Mouse (Mus musculus) embryonic facial prominence, embryonic 12.5 days (tissue): ENCODE measurements around the gene Ralgps1. TPM values are rescaled to one million over a fixed set of nuclear protein-coding genes. Genes with fewer than 3 reads are reported as not detected.

Experiments used
- ATAC-seq: fragments of 200-750 bp; cut with Nextera tagmentation; 2 replicates; pipeline ENCODE4 v1.8.0; 2017; ENCODE audit not compliant: insufficient number of reproducible peaks, insufficient read depth, low FRiP score, low TSS enrichment
- H3K27ac ChIP-seq: fragments of 300-500 bp; sonication (generic); 2 replicates; pipeline ENCODE4 v1.5.1; 2016; ENCODE audit warnings: mild to moderate bottlenecking
- H3K27me3 ChIP-seq: fragments of 300-500 bp; sonication (generic); 2 replicates; pipeline ENCODE4 v1.6.1; 2016; ENCODE audit warnings: mild to moderate bottlenecking, moderate library complexity
- H3K36me3 ChIP-seq: fragments of 300-500 bp; sonication (generic); 2 replicates; pipeline ENCODE4 v1.6.1; 2016; ENCODE audit warnings: mild to moderate bottlenecking
- H3K4me1 ChIP-seq: fragments of 300-500 bp; sonication (generic); 2 replicates; pipeline ENCODE4 v1.6.1; 2016
- H3K4me2 ChIP-seq: fragments of 300-500 bp; sonication (generic); replicated peaks from 2 replicates; pipeline ENCODE4 v1.6.1; 2016; ENCODE audit warnings: mild to moderate bottlenecking, moderate library complexity
- H3K4me3 ChIP-seq: fragments of 300-500 bp; sonication (generic); 2 replicates; pipeline ENCODE4 v1.5.1; 2016; ENCODE audit warnings: mild to moderate bottlenecking
- H3K9ac ChIP-seq: fragments of 300-500 bp; sonication (generic); 2 replicates; pipeline ENCODE4 v1.6.1; 2016; ENCODE audit warnings: mild to moderate bottlenecking, moderate library complexity
- H3K9me3 ChIP-seq: fragments of 300-500 bp; sonication (generic); 2 replicates; pipeline ENCODE4 v1.6.1; 2016; ENCODE audit warnings: mild to moderate bottlenecking, moderate library complexity
- WGBS: fragments of 180-500 bp; shearing (Covaris S2); methylation state at CpG from one replicate; pipeline ENCODE4 v1.1.7; 2016; 5-methylcytosine and 5-hydroxymethylcytosine counted together
- polyA plus RNA-seq: library from polyadenylated mRNA; unstranded; fragments of >200 nt; fragmentation: Nextera tagmentation; extraction: Ambion mirVana; gene quantifications from 2 replicates; pipeline ENCODE4 v1.2.1, GENCODE M21; 2016

The Ralgps1 gene
- polyA plus RNA-seq, 1 experiment from 2014 or later: 4.8 TPM

DNA sequence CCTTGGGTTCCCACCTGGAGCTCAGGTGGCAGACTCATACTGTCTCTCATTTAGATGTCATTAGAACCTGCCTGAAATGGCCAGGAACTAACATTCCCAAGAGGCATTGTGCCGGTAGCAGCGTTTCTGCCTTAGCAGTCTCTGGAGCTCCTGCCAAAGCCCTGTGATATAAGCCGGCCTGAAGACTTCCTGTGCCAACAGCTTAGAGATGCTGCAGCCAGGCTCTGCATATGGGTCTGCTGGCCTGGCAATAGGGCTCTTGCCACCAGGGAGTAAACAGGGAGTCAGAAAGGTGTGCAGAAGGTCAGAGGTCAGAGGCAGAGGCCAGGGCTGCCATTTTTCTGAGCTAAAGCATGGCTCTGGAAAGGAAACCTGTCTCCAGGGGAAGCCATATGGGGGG lies 206.6 kb downstream of the Ralgps1 start:
- Histone ChIP-seq H3K27ac (no peak overlapping the region), H3K4me3 (no peak overlapping the region), H3K9me3 (no peaks in the 10 kb centered on the region), H3K4me1 (peaks cover 34% of the 10 kb centered on the region), H3K4me2 (no peak overlapping the region), H3K9ac (no peak overlapping the region), H3K27me3 (no peaks in the 10 kb centered on the region), H3K36me3 (no peaks in the 10 kb centered on the region)
- no peak for ATAC-seq
- 52% methylated on average over 3 of the region's 3 CpGs for WGBS

- Histone ChIP-seq H3K4me1 (peaks cover 34% of the 10 kb centered on the region), H3K9ac (no peak overlapping the region)
- WGBS: 90% methylated on average over 2 of the region's 2 CpGs
These were observed 209.2 kb downstream of the Ralgps1 start for GRCm38 (mm10) chr2:33162126-33162525.

GRCm38 (mm10) chr2:33160326-33160973 lies 210.8 kb downstream of the Ralgps1 start:
- ATAC-seq: no peak
- no peaks in the 10 kb centered on the region for H3K36me3 ChIP-seq
- H3K4me1 ChIP-seq: peaks cover 22% of the 10 kb centered on the region; the same call in 1 of the 2 replicates
- H3K4me3 ChIP-seq: no peak overlapping the region
- H3K4me2 ChIP-seq: no peak overlapping the region
- no peak overlapping the region for H3K9ac ChIP-seq
- no peaks in the 10 kb centered on the region for H3K9me3 ChIP-seq
- 57% methylated on average over 12 of the region's 12 CpGs for WGBS
- H3K27me3 ChIP-seq: no peaks in the 10 kb centered on the region
- no peak overlapping the region for H3K27ac ChIP-seq

More at GRCm38 (mm10) chr2:33162126-33162525, 209.2 kb downstream of the Ralgps1 start:
- ATAC-seq: no peak
- Histone ChIP-seq H3K36me3 (no peaks in the 10 kb centered on the region), H3K4me3 (no peak overlapping the region), H3K4me2 (no peak overlapping the region), H3K27ac (no peak overlapping the region), H3K9me3 (no peaks in the 10 kb centered on the region), H3K27me3 (no peaks in the 10 kb centered on the region)

DNA sequence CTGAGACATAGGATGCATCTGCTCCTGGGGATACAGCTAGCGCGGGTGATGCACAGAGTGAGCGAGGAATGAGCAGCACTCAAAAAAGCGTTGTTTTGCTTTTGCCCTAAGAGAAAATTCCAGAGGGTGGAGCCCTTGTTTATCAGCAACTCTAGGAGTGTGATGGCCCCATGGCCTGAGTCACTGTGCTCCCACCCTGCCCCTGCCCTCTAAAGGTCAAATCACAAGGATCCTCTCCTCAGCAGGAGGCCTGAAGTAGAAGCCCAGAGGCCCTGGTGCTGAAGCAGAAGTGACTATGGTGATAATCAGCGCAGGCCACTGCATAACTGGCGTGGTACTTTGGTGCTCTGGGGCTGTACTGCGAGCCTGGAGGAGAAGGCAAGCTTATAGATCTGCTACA lies 211.7 kb downstream of the Ralgps1 start:
- no peak overlapping the region for H3K4me2 ChIP-seq
- H3K9me3 ChIP-seq: no peaks in the 10 kb centered on the region
- no peak for ATAC-seq
- H3K9ac ChIP-seq: 0 out of 2 replicates have a peak overlapping the region, but pooled peaks have one; percentile 15
- peaks cover 14% of the 10 kb centered on the region; the same call in 1 of the 2 replicates for H3K4me1 ChIP-seq
- no peak overlapping the region for H3K4me3 ChIP-seq
- H3K27ac ChIP-seq: no peak overlapping the region
- H3K36me3 ChIP-seq: no peaks in the 10 kb centered on the region
- H3K27me3 ChIP-seq: no peaks in the 10 kb centered on the region
- 73% methylated on average over 7 of the region's 7 CpGs for WGBS

GRCm38 (mm10) chr2:33158895-33159294 lies 212.4 kb downstream of the Ralgps1 start:
- Histone ChIP-seq H3K9me3 (no peaks in the 10 kb centered on the region), H3K4me2 (no peak overlapping the region), H3K27ac (no peak overlapping the region), H3K9ac (no peak overlapping the region), H3K4me1 (peaks cover 11% of the 10 kb centered on the region; the same call in 1 of the 2 replicates), H3K36me3 (no peaks in the 10 kb centered on the region), H3K4me3 (no peak overlapping the region), H3K27me3 (no peaks in the 10 kb centered on the region)
- WGBS: 88% methylated on average over 6 of the region's 6 CpGs
- ATAC-seq: no peak

- no peaks in the 10 kb centered on the region for H3K36me3 ChIP-seq
- no peak overlapping the region for H3K9ac ChIP-seq
- no peaks in the 10 kb centered on the region for H3K27me3 ChIP-seq
- peaks cover 11% of the 10 kb centered on the region; the same call in 1 of the 2 replicates for H3K4me1 ChIP-seq
- H3K4me3 ChIP-seq: no peak overlapping the region
- H3K4me2 ChIP-seq: no peak overlapping the region
- H3K9me3 ChIP-seq: no peaks in the 10 kb centered on the region
- no peak overlapping the region for H3K27ac ChIP-seq
- WGBS: 69% methylated on average over 5 of the region's 5 CpGs
- no peak for ATAC-seq
These were observed 215.0 kb downstream of the Ralgps1 start for GRCm38 (mm10) chr2:33156283-33156781.

DNA sequence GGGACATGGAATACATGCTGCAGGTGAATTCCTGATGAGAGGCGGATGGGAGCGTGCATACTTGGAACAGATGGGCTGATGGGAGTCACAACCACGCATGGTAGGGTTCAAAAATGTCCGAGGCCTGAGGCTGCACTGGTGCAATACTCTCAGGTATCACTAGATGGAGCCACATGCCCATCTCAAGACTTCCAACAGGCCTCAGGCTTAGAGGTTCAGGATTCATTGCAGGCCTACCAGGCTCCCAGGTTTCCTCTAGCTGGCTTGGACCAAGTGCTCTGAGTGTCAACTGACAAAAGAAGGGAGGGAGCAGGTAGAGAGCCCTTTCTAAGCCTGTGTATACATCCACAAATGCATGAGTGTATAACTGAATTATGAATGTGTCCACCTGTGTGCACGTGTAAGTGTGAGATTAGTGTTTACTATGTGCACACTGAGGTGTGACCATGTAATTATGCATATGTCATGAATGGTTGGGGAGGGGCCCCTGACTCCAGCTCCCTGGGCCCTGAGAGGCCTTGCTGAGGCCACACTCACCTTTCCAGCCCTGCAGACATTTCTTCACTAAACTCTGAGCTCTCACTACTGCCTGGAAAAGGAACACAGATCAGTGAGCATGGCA lies 216.4 kb downstream of the Ralgps1 start:
- ATAC-seq: 0 out of 2 replicates have a peak, but pooled peaks have one; percentile 58

DNA sequence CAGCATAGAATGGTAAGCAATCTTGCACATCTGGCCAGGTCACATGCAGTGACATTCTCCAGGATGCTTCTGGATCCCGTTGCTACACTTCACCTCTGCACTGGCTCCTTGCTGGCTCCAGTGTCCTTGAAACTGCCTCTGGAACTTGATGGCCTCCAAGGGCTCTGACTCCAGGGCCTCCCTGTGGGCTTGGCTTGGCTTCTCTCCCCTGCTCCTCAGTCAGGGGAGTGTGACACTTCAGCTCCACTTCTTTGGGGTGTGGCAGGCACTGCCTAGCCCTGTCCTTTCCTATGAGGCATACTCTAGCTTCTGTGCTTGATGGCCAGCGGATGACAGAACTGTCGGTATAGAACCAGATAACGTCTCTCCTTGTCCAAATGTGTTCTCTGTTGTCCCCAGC lies 224.3 kb downstream of the Ralgps1 start:
- Histone ChIP-seq H3K9me3 (no peaks in the 10 kb centered on the region), H3K4me2 (no peak overlapping the region), H3K36me3 (no peaks in the 10 kb centered on the region), H3K27ac (no peak overlapping the region), H3K4me1 (no peaks in the 10 kb centered on the region), H3K9ac (no peak overlapping the region), H3K4me3 (no peak overlapping the region), H3K27me3 (no peaks in the 10 kb centered on the region)
- ATAC-seq: no peak
- 71% methylated on average over 4 of the region's 4 CpGs for WGBS

More for the DNA sequence above, 216.4 kb downstream of the Ralgps1 start:
- H3K36me3 ChIP-seq: no peaks in the 10 kb centered on the region
- no peak overlapping the region for H3K27ac ChIP-seq
- no peak overlapping the region for H3K4me2 ChIP-seq
- no peaks in the 10 kb centered on the region for H3K27me3 ChIP-seq
- H3K9me3 ChIP-seq: no peaks in the 10 kb centered on the region
- H3K4me3 ChIP-seq: no peak overlapping the region
- 27% methylated on average over 5 of the region's 5 CpGs for WGBS
- peak overlapping the region; percentile 41 for H3K9ac ChIP-seq
- H3K4me1 ChIP-seq: peaks cover 3% of the 10 kb centered on the region; the same call in 1 of the 2 replicates

DNA sequence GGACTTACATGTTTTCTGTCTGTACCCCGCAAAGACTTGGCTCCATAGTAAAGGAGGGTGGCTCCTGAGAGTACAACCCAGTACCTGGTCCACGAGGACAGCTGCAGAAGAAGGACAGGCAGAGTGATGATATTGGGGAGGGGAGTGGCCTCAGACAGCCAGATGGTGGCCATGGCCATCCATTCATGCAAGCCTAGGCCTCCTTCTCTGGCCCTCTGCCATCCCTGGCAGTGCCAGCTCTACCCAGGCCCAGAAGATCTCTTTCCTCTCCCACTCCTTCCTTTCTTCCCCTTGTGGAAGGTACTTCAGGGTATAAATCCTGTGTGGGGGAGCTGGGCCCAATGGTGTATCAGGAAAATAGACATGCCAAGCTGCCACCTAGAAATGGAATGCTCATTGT lies 228.0 kb downstream of the Ralgps1 start:
- H3K36me3 ChIP-seq: no peaks in the 10 kb centered on the region
- no peak overlapping the region for H3K9ac ChIP-seq
- no peaks in the 10 kb centered on the region for H3K9me3 ChIP-seq
- no peak for ATAC-seq
- no peak overlapping the region for H3K27ac ChIP-seq
- H3K4me1 ChIP-seq: no peaks in the 10 kb centered on the region
- H3K4me2 ChIP-seq: no peak overlapping the region
- no peak overlapping the region for H3K4me3 ChIP-seq
- no peaks in the 10 kb centered on the region for H3K27me3 ChIP-seq
- 81% methylated on average over 2 of the region's 2 CpGs for WGBS

DNA sequence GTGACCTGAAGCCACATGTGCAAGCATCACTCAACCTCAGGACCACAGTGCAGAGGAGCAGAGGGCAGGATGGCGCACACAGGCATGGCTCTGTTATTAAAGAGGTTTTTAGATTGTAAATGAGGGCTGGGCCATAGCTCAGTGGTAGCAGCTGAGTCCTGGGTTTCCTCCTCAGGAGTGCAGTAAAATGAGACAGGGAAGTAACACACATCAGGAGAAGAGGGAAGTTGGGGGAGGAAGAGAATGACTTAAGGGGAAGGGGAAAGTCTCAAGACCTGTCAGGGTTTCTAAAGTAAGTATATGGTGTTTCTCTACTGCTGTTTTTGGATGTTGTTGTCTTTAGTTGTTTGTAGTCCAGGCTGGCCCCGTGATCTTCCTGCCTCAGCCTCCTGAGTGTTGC lies 232.8 kb downstream of the Ralgps1 start:
- Histone ChIP-seq H3K27me3 (no peaks in the 10 kb centered on the region), H3K4me1 (no peaks in the 10 kb centered on the region), H3K9ac (no peak overlapping the region), H3K27ac (no peak overlapping the region), H3K36me3 (no peaks in the 10 kb centered on the region), H3K9me3 (no peaks in the 10 kb centered on the region), H3K4me3 (no peak overlapping the region), H3K4me2 (no peak overlapping the region)
- ATAC-seq: no peak
- WGBS: 86% methylated on average over 2 of the region's 2 CpGs

DNA sequence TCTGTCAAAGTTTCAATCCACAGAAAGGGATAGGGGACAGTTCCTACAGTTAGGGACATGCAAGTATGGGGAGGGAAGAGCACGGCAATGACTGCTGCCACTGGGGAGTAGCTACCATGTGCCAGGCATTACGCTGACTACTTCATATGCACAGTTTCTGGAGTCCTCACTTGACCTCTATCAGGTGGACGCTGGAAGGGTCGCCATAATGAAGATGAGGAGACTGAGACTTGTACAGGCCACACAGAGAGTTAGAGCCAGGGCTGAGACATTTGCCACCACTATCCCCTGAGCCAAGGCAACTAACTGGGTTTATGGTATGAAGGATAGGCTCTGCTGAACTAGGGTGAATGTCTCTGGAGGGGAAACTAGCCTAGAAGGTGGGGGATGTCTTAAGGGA lies 233.6 kb downstream of the Ralgps1 start:
- no peak overlapping the region for H3K9ac ChIP-seq
- H3K27ac ChIP-seq: no peak overlapping the region
- peaks cover 5% of the 10 kb centered on the region for H3K27me3 ChIP-seq
- H3K9me3 ChIP-seq: no peaks in the 10 kb centered on the region
- no peak for ATAC-seq
- no peaks in the 10 kb centered on the region for H3K4me1 ChIP-seq
- no peak overlapping the region for H3K4me2 ChIP-seq
- H3K36me3 ChIP-seq: no peaks in the 10 kb centered on the region
- no peak overlapping the region for H3K4me3 ChIP-seq
- 89% methylated on average over 4 of the region's 4 CpGs for WGBS

DNA sequence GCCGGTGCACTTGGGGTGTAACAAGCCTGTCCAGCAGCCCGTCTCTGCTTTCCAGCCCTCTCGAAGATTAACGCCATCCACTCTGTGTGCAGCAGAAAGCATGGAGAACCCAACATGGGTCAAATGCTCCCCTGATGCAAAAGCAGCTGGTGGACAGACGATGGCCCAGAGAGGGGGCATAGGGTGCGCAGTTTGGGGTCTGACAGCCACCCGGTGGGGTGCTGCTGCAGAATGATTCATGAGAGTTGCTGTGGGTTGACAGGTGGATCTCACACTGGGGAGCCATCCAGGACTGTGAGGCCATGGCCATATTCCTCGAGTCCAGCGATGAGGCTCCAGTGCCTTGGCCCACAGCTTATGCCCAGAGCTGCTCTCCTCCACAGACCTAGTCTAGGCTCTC lies 234.0 kb downstream of the Ralgps1 start:
- no peak overlapping the region for H3K4me2 ChIP-seq
- no peak overlapping the region for H3K4me3 ChIP-seq
- H3K36me3 ChIP-seq: no peaks in the 10 kb centered on the region
- H3K4me1 ChIP-seq: no peaks in the 10 kb centered on the region
- no peak for ATAC-seq
- H3K9me3 ChIP-seq: no peaks in the 10 kb centered on the region
- no peak overlapping the region for H3K9ac ChIP-seq
- H3K27me3 ChIP-seq: peaks cover 10% of the 10 kb centered on the region
- WGBS: 92% methylated on average over 9 of the region's 9 CpGs
- no peak overlapping the region for H3K27ac ChIP-seq
